Mouse (Mus musculus): ENCODE measurements around the gene Ap5m1. TPM values are rescaled to one million over a fixed set of nuclear protein-coding genes. Genes with fewer than 3 reads are reported as not detected.
"Not testable (repeated sequence)": the region's sequence is repeated elsewhere in the genome, so short reads cannot be mapped to it uniquely, and the experiment has no call there.

Gene Ap5m1
- polyA plus RNA-seq, 1 experiment from 2014 or later, result 27.0 TPM

- no peak overlapping the region for H3K4me2 ChIP-seq (ENCODE audit: low read depth, low read length)
- WGBS, result 83% methylated on average over 4 of the region's 4 CpGs
- ATAC-seq (ENCODE audit: low read depth), result no peak
- no peak overlapping the region for H3K9ac ChIP-seq (replicated peaks; ENCODE audit: low read depth, low read length)
- H3K4me3 ChIP-seq (ENCODE audit: low read depth, low read length), result no peak overlapping the region
- H3K9me3 ChIP-seq (ENCODE audit: control insufficient read depth, low read length), result no peaks in the 10 kb centered on the region
- no peaks in the 10 kb centered on the region for H3K4me1 ChIP-seq (ENCODE audit: control insufficient read depth, insufficient read depth, low read length)
- H3K27ac ChIP-seq (ENCODE audit: low read depth, low read length), result no peak overlapping the region
- H3K27me3 ChIP-seq (ENCODE audit: control insufficient read depth, insufficient read depth, low read length), result no peaks in the 10 kb centered on the region
- peaks cover 7% of the 10 kb centered on the region for H3K36me3 ChIP-seq (ENCODE audit: control insufficient read depth, insufficient read depth, low read length)
Measured at GRCm38 (mm10) chr14:49091277-49091676, 25.4 kb downstream of the Ap5m1 start.

GRCm38 (mm10) chr14:49091755-49092154, 25.9 kb downstream of the Ap5m1 start:
- WGBS, result 63% methylated on average over 1 of the region's 1 CpGs
- H3K9ac ChIP-seq (replicated peaks; ENCODE audit: low read depth, low read length); H3K27me3 ChIP-seq (ENCODE audit: control insufficient read depth, insufficient read depth, low read length); H3K4me1 ChIP-seq (ENCODE audit: control insufficient read depth, insufficient read depth, low read length); H3K27ac ChIP-seq (ENCODE audit: low read depth, low read length); H3K4me2 ChIP-seq (ENCODE audit: low read depth, low read length); H3K9me3 ChIP-seq (ENCODE audit: control insufficient read depth, low read length); H3K4me3 ChIP-seq (ENCODE audit: low read depth, low read length); ATAC-seq (ENCODE audit: low read depth); H3K36me3 ChIP-seq (ENCODE audit: control insufficient read depth, insufficient read depth, low read length): not testable (repeated sequence)

GRCm38 (mm10) chr14:49118381-49118780, 52.5 kb downstream of the Ap5m1 start:
- Histone ChIP-seq H3K27me3 (ENCODE audit: control insufficient read depth, insufficient read depth, low read length) (no peaks in the 10 kb centered on the region), H3K36me3 (ENCODE audit: control insufficient read depth, insufficient read depth, low read length) (no peaks in the 10 kb centered on the region), H3K27ac (ENCODE audit: low read depth, low read length) (no peak overlapping the region), H3K4me2 (ENCODE audit: low read depth, low read length) (no peak overlapping the region), H3K9me3 (ENCODE audit: control insufficient read depth, low read length) (no peaks in the 10 kb centered on the region), H3K4me1 (ENCODE audit: control insufficient read depth, insufficient read depth, low read length) (no peaks in the 10 kb centered on the region), H3K9ac (replicated peaks; ENCODE audit: low read depth, low read length) (no peak overlapping the region), H3K4me3 (ENCODE audit: low read depth, low read length) (no peak overlapping the region)
- no peak for ATAC-seq (ENCODE audit: low read depth)
- WGBS, result 14% methylated on average over 7 of the region's 7 CpGs

- Histone ChIP-seq H3K9me3 (ENCODE audit: control insufficient read depth, low read length) (no peaks in the 10 kb centered on the region), H3K27me3 (ENCODE audit: control insufficient read depth, insufficient read depth, low read length) (no peaks in the 10 kb centered on the region), H3K27ac (ENCODE audit: low read depth, low read length) (no peak overlapping the region), H3K4me2 (ENCODE audit: low read depth, low read length) (no peak overlapping the region), H3K4me3 (ENCODE audit: low read depth, low read length) (no peak overlapping the region), H3K4me1 (ENCODE audit: control insufficient read depth, insufficient read depth, low read length) (no peaks in the 10 kb centered on the region), H3K36me3 (ENCODE audit: control insufficient read depth, insufficient read depth, low read length) (no peaks in the 10 kb centered on the region), H3K9ac (replicated peaks; ENCODE audit: low read depth, low read length) (no peak overlapping the region)
- WGBS, result 65% methylated on average over 9 of the region's 9 CpGs
- no peak for ATAC-seq (ENCODE audit: low read depth)
Measured at GRCm38 (mm10) chr14:49121723-49122122, 55.8 kb downstream of the Ap5m1 start.

GRCm38 (mm10) chr14:49127162-49127779, 61.4 kb downstream of the Ap5m1 start:
- WGBS, result 45% methylated on average over 23 of the region's 23 CpGs
- H3K27ac ChIP-seq (ENCODE audit: low read depth, low read length), result no peak overlapping the region

GRCm38 (mm10) chr14:49128544-49129263, 62.8 kb downstream of the Ap5m1 start:
- ATAC-seq (ENCODE audit: low read depth), result no peak
- no peak overlapping the region for H3K27ac ChIP-seq (ENCODE audit: low read depth, low read length)
- 50% methylated on average over 10 of the region's 10 CpGs for WGBS
- no peaks in the 10 kb centered on the region for H3K4me1 ChIP-seq (ENCODE audit: control insufficient read depth, insufficient read depth, low read length)
- no peak overlapping the region for H3K9ac ChIP-seq (replicated peaks; ENCODE audit: low read depth, low read length)
- H3K4me3 ChIP-seq (ENCODE audit: low read depth, low read length), result no peak overlapping the region
- no peaks in the 10 kb centered on the region for H3K27me3 ChIP-seq (ENCODE audit: control insufficient read depth, insufficient read depth, low read length)
- H3K4me2 ChIP-seq (ENCODE audit: low read depth, low read length), result no peak overlapping the region
- H3K36me3 ChIP-seq (ENCODE audit: control insufficient read depth, insufficient read depth, low read length), result no peaks in the 10 kb centered on the region
- no peaks in the 10 kb centered on the region for H3K9me3 ChIP-seq (ENCODE audit: control insufficient read depth, low read length)

More at GRCm38 (mm10) chr14:49127162-49127779, 61.4 kb downstream of the Ap5m1 start:
- ATAC-seq (ENCODE audit: low read depth), result peak; percentile 65
- Histone ChIP-seq H3K9ac (replicated peaks; ENCODE audit: low read depth, low read length) (no peak overlapping the region), H3K4me1 (ENCODE audit: control insufficient read depth, insufficient read depth, low read length) (no peaks in the 10 kb centered on the region), H3K4me3 (ENCODE audit: low read depth, low read length) (no peak overlapping the region), H3K4me2 (ENCODE audit: low read depth, low read length) (peak overlapping the region; percentile 34; the same call in 1 of the 2 replicates), H3K36me3 (ENCODE audit: control insufficient read depth, insufficient read depth, low read length) (no peaks in the 10 kb centered on the region), H3K9me3 (ENCODE audit: control insufficient read depth, low read length) (no peaks in the 10 kb centered on the region), H3K27me3 (ENCODE audit: control insufficient read depth, insufficient read depth, low read length) (no peaks in the 10 kb centered on the region)

- no peaks in the 10 kb centered on the region for H3K9me3 ChIP-seq (ENCODE audit: control insufficient read depth, low read length)
- ATAC-seq (ENCODE audit: low read depth), result no peak
- WGBS, result 92% methylated on average over 3 of the region's 3 CpGs
Measured at GRCm38 (mm10) chr14:49132391-49132790, 66.5 kb downstream of the Ap5m1 start.

GRCm38 (mm10) chr14:49138171-49138570, 72.3 kb downstream of the Ap5m1 start:
- 76% methylated on average over 1 of the region's 1 CpGs for WGBS
- H3K4me3 ChIP-seq (ENCODE audit: low read depth, low read length), result no peak overlapping the region
- no peak overlapping the region for H3K9ac ChIP-seq (replicated peaks; ENCODE audit: low read depth, low read length)
- no peak for ATAC-seq (ENCODE audit: low read depth)
- no peaks in the 10 kb centered on the region for H3K9me3 ChIP-seq (ENCODE audit: control insufficient read depth, low read length)
- no peak overlapping the region for H3K4me2 ChIP-seq (ENCODE audit: low read depth, low read length)
- H3K4me1 ChIP-seq (ENCODE audit: control insufficient read depth, insufficient read depth, low read length), result no peaks in the 10 kb centered on the region
- no peak overlapping the region for H3K27ac ChIP-seq (ENCODE audit: low read depth, low read length)
- H3K27me3 ChIP-seq (ENCODE audit: control insufficient read depth, insufficient read depth, low read length), result no peaks in the 10 kb centered on the region; the same call in 1 of the 2 replicates
- no peaks in the 10 kb centered on the region for H3K36me3 ChIP-seq (ENCODE audit: control insufficient read depth, insufficient read depth, low read length)

More at GRCm38 (mm10) chr14:49132391-49132790, 66.5 kb downstream of the Ap5m1 start:
- Histone ChIP-seq H3K27ac (ENCODE audit: low read depth, low read length) (no peak overlapping the region), H3K4me2 (ENCODE audit: low read depth, low read length) (no peak overlapping the region), H3K27me3 (ENCODE audit: control insufficient read depth, insufficient read depth, low read length) (no peaks in the 10 kb centered on the region), H3K4me1 (ENCODE audit: control insufficient read depth, insufficient read depth, low read length) (no peaks in the 10 kb centered on the region), H3K4me3 (ENCODE audit: low read depth, low read length) (no peak overlapping the region), H3K36me3 (ENCODE audit: control insufficient read depth, insufficient read depth, low read length) (no peaks in the 10 kb centered on the region), H3K9ac (replicated peaks; ENCODE audit: low read depth, low read length) (no peak overlapping the region)

GRCm38 (mm10) chr14:49140756-49141155, 74.9 kb downstream of the Ap5m1 start:
- H3K4me1 ChIP-seq (ENCODE audit: control insufficient read depth, insufficient read depth, low read length), result no peaks in the 10 kb centered on the region
- no peak overlapping the region for H3K4me3 ChIP-seq (ENCODE audit: low read depth, low read length)
- H3K27ac ChIP-seq (ENCODE audit: low read depth, low read length), result no peak overlapping the region
- no peaks in the 10 kb centered on the region; the same call in 1 of the 2 replicates for H3K27me3 ChIP-seq (ENCODE audit: control insufficient read depth, insufficient read depth, low read length)
- no peak overlapping the region for H3K4me2 ChIP-seq (ENCODE audit: low read depth, low read length)
- no peak overlapping the region for H3K9ac ChIP-seq (replicated peaks; ENCODE audit: low read depth, low read length)
- H3K36me3 ChIP-seq (ENCODE audit: control insufficient read depth, insufficient read depth, low read length), result no peaks in the 10 kb centered on the region
- ATAC-seq (ENCODE audit: low read depth), result no peak
- 92% methylated on average over 7 of the region's 7 CpGs for WGBS
- no peaks in the 10 kb centered on the region for H3K9me3 ChIP-seq (ENCODE audit: control insufficient read depth, low read length)

Data from neural tube, embryonic 14.5 days (tissue).